Mouse (Mus musculus) liver, postnatal 0 days (tissue): Measurements from ENCODE around the gene Srarp.

Experiments
- CTCF ChIP-seq: sonication (generic); IDR thresholded peaks from 2 replicates; pipeline ENCODE4 v1.5.1; 2016; ENCODE audit warnings: antibody characterized with exemption, low read depth
- EP300 ChIP-seq: IDR thresholded peaks from 2 replicates; pipeline ENCODE4 v1.6.1; 2016; ENCODE audit warnings: antibody characterized with exemption, low read depth, mild to moderate bottlenecking

DNA sequence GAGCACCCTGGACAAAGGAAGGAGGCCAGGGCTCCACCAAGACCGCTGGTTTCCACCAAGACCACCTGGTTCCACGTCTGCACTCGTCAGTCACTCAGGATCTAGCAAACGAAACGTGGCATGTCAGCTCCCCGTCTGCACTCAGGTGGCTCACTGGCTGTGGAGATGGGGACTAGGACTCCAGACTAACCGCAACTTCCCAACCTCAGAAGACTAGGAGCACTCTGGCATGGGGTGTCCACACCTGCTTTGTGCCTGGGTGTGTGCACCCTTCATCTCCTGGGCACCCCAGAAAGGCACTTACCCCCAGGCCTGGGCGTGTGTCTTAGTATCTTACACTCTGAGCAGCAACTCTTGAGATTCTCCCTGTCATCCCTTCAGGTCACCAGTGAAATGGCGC is 23.9 kb upstream of the Srarp start:
- no peak for TF ChIP-seq EP300
- no peak for TF ChIP-seq CTCF
